Mouse (Mus musculus) ES-E14 (cell line): ENCODE data around the gene Urah. TPM values are rescaled to one million over a fixed set of nuclear protein-coding genes. Genes with fewer than 3 reads are reported as not detected.

Experiments
- DNase-seq: peaks from one replicate; pipeline ENCODE4 v3.0.0-alpha.2; 2013; ENCODE audit warnings: low read depth, low spot score
- H3K27ac ChIP-seq: 2 replicates; pipeline ENCODE4 v1.5.1; 2012; ENCODE audit warnings: low read depth, mild to moderate bottlenecking, low read length, moderate library complexity, mixed read lengths; ENCODE audit not compliant: poor library complexity, insufficient read depth, severe bottlenecking
- H3K36me3 ChIP-seq: 2 replicates; pipeline ENCODE4 v1.6.1; 2012; ENCODE audit warnings: mild to moderate bottlenecking, low read length, moderate library complexity, mixed read lengths; ENCODE audit not compliant: control insufficient read depth, poor library complexity, insufficient read depth, severe bottlenecking
- H3K4me1 ChIP-seq, 2 experiments: fragments of 150-350 bp in 1 of 2; sonication (generic) in 1 of 2; 2 replicates each; pipeline ENCODE4 v1.6.1; 2012; ENCODE audit warnings: low read length in 2 of 2, mild to moderate bottlenecking in 1 of 2, mixed read lengths in 1 of 2; ENCODE audit not compliant: control insufficient read depth in 2 of 2, insufficient read depth in 2 of 2, poor library complexity in 1 of 2
- H3K4me3 ChIP-seq, 2 experiments: fragments of 150-350 bp in 1 of 2; sonication (generic) in 1 of 2; 2 replicates each; pipeline ENCODE4 v1.5.1; 2012; ENCODE audit warnings: low read length in 2 of 2, low read depth in 1 of 2, mild to moderate bottlenecking in 1 of 2, mixed read lengths in 1 of 2; ENCODE audit not compliant: insufficient read depth in 1 of 2, poor library complexity in 1 of 2, severe bottlenecking in 1 of 2
- H3K9ac ChIP-seq: 2 replicates; pipeline ENCODE4 v1.6.1; 2012; ENCODE audit warnings: low read depth, mild to moderate bottlenecking, low read length, mixed read lengths; ENCODE audit not compliant: poor library complexity, insufficient read depth, severe bottlenecking
- H3K9me3 ChIP-seq: fragments of 150-350 bp; sonication (generic); 2 replicates; pipeline ENCODE4 v1.6.1; 2012; ENCODE audit warnings: low read depth, mild to moderate bottlenecking, low read length; ENCODE audit not compliant: control insufficient read depth, insufficient read depth
- CHD2 ChIP-seq: IDR thresholded peaks from 2 replicates; pipeline ENCODE4 v1.6.1; 2014; ENCODE audit warnings: mild to moderate bottlenecking, low read depth, low read length, inconsistent platforms
- HCFC1 ChIP-seq: IDR thresholded peaks from 2 replicates; pipeline ENCODE4 v1.6.1; 2012; ENCODE audit warnings: low read length, inconsistent platforms, borderline replicate concordance; ENCODE audit not compliant: insufficient read depth
- MAFK ChIP-seq: IDR thresholded peaks from 2 replicates; pipeline ENCODE4 v1.6.1; 2014; ENCODE audit warnings: mild to moderate bottlenecking, low read depth, low read length, inconsistent platforms; ENCODE audit not compliant: insufficient read depth
- ZC3H11A ChIP-seq: IDR thresholded peaks from 2 replicates; pipeline ENCODE4 v1.6.1; 2012; ENCODE audit warnings: low read depth, mild to moderate bottlenecking, inconsistent platforms, low read length, borderline replicate concordance
- ZNF384 ChIP-seq: IDR thresholded peaks from 2 replicates; pipeline ENCODE4 v1.6.1; 2012; ENCODE audit warnings: low read depth, low read length, inconsistent platforms
- in situ Hi-C, 2 experiments: fragments of 600-800 bp; cut with MboI; formaldehyde crosslinking; loops; one replicate each; pipeline ENCODE4 v1.15.1; 2025; ENCODE audit warnings: low sequenced_read_pairs in 2 of 2, inconsistent platforms in 1 of 2; ENCODE audit not compliant: unreplicated experiment in 2 of 2
- total RNA-seq: library from RNA; depleted of rRNA; stranded (reverse); fragments of 300-350 nt; gene quantifications from 2 replicates; pipeline ENCODE4 v1.2.3, GENCODE M21; 2012

Urah gene
- total RNA-seq, 1 experiment = 19.5 TPM

- peak; percentile 21; the same call in 1 of the 2 replicates for TF ChIP-seq HCFC1
- TF ChIP-seq MAFK = no peak
- TF ChIP-seq ZNF384 = no peak
- no peak for TF ChIP-seq ZC3H11A
- Histone ChIP-seq H3K9ac (peak overlapping the region; percentile 35; the same call in 1 of the 2 replicates), H3K4me3 (peak overlapping the region; percentile 15 to 27; a peak in 2 of 4 replicates), H3K27ac (peak overlapping the region; percentile 71; the same call in 1 of the 2 replicates), H3K9me3 (no peaks in the 10 kb centered on the region), H3K4me1 (peaks cover 4 to 25% of the 10 kb centered on the region in 2 experiments; a peak in 2 of 4 replicates), H3K36me3 (peaks cover 4% of the 10 kb centered on the region; the same call in 1 of the 2 replicates)
- DNase-seq = no peak
- in situ Hi-C loops = loop anchor here (5.0 to 25.0 kb wide), 5 partner anchors 54 to 334 kb away; partner anchors contain the start of genes B4galnt4 (in 1 of the 2), Cox8b (in 1 of the 2) and Rnh1 (in 1 of the 2)
Measured at GRCm38 (mm10) chr7:140840750-140841735, 6.2 kb downstream of the Urah start.

GRCm38 (mm10) chr7:140843806-140844205 lies 9.0 kb downstream of the Urah start:
- in situ Hi-C loops = loop anchor here (5.0 to 25.0 kb wide), 5 partner anchors 51 to 331 kb away; partner anchors contain the start of genes B4galnt4 (in 1 of the 2), Cox8b (in 1 of the 2) and Rnh1 (in 1 of the 2)
- Histone ChIP-seq H3K4me1 (peaks cover 4 to 26% of the 10 kb centered on the region in 2 experiments; a peak in 2 of 4 replicates), H3K4me3 (no peak overlapping the region), H3K27ac (no peak overlapping the region), H3K9ac (no peak overlapping the region), H3K36me3 (no peaks in the 10 kb centered on the region), H3K9me3 (no peaks in the 10 kb centered on the region)
- DNase-seq = no peak
- no peak for TF ChIP-seq MAFK
- TF ChIP-seq CHD2 = no peak
- TF ChIP-seq ZC3H11A = no peak
- no peak for TF ChIP-seq HCFC1
- no peak for TF ChIP-seq ZNF384

- Histone ChIP-seq H3K9me3 (no peaks in the 10 kb centered on the region), H3K4me3 (no peak within 1 kb of the TSS), H3K27ac (no peak within 1 kb of the TSS), H3K4me1 (peaks cover 4 to 23% of the 10 kb centered on the region in 2 experiments; a peak in 2 of 4 replicates), H3K36me3 (no peaks in the 10 kb centered on the region), H3K9ac (no peak within 1 kb of the TSS)
- in situ Hi-C loops = loop anchor here (5.0 to 25.0 kb wide), 5 partner anchors 50 to 330 kb away; partner anchors contain the start of genes B4galnt4 (in 1 of the 2), Cox8b (in 1 of the 2) and Rnh1 (in 1 of the 2)
- TF ChIP-seq HCFC1 (no peak), ZC3H11A (peak; percentile 87; the same call in 1 of the 2 replicates)
- peak; percentile 90 for DNase-seq
Measured at GRCm38 (mm10) chr7:140844905-140845665, 10.3 kb downstream of the Urah start, which contains the start of gene Scgb1c1. Scgb1c1 (plus strand) TSS chr7:140845547.

GRCm38 (mm10) chr7:140845683-140846082 lies 10.9 kb downstream of the Urah start:
- in situ Hi-C loops = loop anchor here (10.0 to 25.0 kb wide), 3 partner anchors 49 to 329 kb away; partner anchors contain the start of genes B4galnt4 (in 1 of the 2) and Rnh1 (in 1 of the 2)

More at GRCm38 (mm10) chr7:140845683-140846082, 10.9 kb downstream of the Urah start:
- Histone ChIP-seq H3K4me1 (peaks cover 4 to 22% of the 10 kb centered on the region in 2 experiments; a peak in 2 of 4 replicates), H3K27ac (no peak overlapping the region), H3K4me3 (no peak overlapping the region), H3K9me3 (no peaks in the 10 kb centered on the region), H3K9ac (no peak overlapping the region), H3K36me3 (no peaks in the 10 kb centered on the region)
- TF ChIP-seq ZC3H11A = no peak
- TF ChIP-seq HCFC1 = no peak
- no peak for TF ChIP-seq MAFK
- TF ChIP-seq ZNF384 = no peak
- TF ChIP-seq CHD2 = no peak
- no peak for DNase-seq
